Mouse (Mus musculus): ENCODE data around the gene Lrat. TPM values are rescaled to one million over a fixed set of nuclear protein-coding genes. Genes with fewer than 3 reads are reported as not detected.

Lrat gene
- polyA plus RNA-seq (2015; fragmentation: Nextera tagmentation; extraction: Ambion mirVana): 0.23 and 0.32 TPM in 2 replicates

DNA sequence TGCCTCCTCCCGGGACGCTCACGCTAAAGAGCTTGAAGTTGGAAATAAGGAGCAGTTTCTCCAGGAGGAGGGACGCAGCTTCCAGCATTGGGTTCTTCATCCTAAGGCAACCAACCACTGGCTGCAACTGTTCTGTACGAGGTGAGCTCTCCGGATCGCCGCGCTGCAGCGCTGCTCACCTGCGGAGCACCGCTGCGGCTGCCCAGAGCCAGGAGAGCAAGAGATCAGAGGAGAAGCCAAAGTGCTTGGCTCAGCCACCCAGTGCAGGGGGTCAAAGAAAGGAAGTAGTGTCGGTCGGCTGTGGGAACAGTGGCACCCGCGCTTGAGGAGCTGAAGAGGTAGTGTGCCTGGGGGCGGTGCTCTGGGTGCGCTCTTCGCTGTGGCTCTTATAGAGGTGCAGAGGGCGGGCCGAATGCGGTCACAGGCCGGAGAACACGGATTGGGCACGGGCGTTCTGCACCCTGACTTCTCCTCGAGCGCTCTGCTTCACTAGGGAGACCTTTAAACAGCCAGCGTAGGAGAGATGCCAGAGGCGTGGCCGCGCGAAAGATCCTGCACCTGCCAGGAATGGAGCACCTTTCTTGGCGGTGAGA lies at the start of gene Lrat:
TSS of gene Lrat (minus strand) at position 361 of the 593 bp plus-strand sequence.
- Histone ChIP-seq H3K9me3 (replicated peaks) (no peaks in the 10 kb centered on the region), H3K36me3 (no peaks in the 10 kb centered on the region), H3K4me3 (replicated peaks) (peak within 1 kb of the TSS; percentile 53), H3K27me3 (replicated peaks) (peaks cover 27% of the 10 kb centered on the region), H3K9ac (replicated peaks) (peak within 1 kb of the TSS; percentile 51), H3K4me2 (peak within 1 kb of the TSS; percentile 99), H3K27ac (replicated peaks) (no peak within 1 kb of the TSS), H3K4me1 (peaks cover 16% of the 10 kb centered on the region)
- peak; percentile 84 for ATAC-seq (ENCODE audit: low FRiP score)
- WGBS: under 1% methylated on average over 35 of the region's 35 CpGs

DNA sequence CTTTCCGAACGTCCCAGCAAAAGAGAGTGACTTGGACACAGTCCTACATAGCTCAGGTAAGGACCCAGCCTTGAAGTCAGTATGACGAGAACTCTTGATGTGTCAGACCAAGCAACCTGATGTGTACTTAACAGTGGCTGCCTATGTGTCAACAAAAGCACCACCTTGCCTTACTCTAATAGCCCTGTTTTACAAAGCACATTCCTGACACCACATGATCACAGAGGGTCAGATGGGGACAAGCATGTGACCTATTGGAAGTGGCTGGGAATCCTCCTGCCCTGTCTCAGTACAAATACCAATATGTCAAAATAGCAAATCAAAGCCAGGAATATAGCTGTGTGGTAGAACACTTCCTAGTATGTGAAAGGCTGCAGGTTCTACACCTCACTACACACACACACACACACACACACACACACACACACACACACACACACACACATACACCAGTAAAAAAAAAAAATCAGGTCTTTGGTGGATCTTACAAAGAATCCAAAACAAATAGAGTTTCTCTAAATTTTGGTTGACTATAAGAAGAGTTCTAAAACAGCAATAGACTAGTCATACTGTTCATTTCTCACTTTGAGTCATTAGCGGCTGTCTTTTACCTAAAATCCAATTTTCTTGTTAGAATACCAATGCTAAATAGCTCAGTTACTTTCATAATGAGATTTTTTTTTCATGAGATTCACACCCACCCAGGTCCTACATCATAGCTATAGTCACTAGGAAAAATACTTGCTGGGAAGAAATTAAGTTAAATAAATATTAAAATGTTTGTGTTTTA lies 48.6 kb upstream of the Lrat start:
- Histone ChIP-seq H3K36me3 (no peaks in the 10 kb centered on the region), H3K4me2 (no peak overlapping the region), H3K27ac (replicated peaks) (no peak overlapping the region), H3K4me3 (replicated peaks) (no peak overlapping the region), H3K9me3 (replicated peaks) (no peaks in the 10 kb centered on the region), H3K9ac (replicated peaks) (no peak overlapping the region), H3K27me3 (replicated peaks) (no peaks in the 10 kb centered on the region), H3K4me1 (no peaks in the 10 kb centered on the region)
- ATAC-seq (ENCODE audit: low FRiP score): no peak
- WGBS: 93% methylated on average over 4 of the region's 4 CpGs

DNA sequence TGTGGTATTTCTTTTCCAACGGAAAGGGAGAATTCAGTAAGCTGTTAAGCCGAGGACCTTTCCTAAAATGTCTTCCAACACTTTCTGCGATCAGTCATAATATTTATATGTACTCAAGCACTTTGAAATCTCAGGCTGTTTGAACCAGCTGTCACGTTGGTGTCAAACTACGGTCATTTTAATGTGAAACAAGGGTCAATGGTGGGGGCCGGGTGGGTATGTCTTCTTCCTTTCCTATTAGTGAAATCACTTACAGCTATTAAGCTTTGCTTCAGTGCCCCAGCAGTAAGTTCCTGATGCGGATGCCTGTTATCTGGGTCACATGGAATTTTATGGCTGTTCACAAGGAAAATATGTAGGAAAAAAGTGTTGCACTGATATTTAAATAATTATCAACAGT lies 46.9 kb upstream of the Lrat start:
- no peaks in the 10 kb centered on the region for H3K27me3 ChIP-seq (replicated peaks)
- no peaks in the 10 kb centered on the region for H3K9me3 ChIP-seq (replicated peaks)
- H3K4me1 ChIP-seq: no peaks in the 10 kb centered on the region
- no peak for ATAC-seq (ENCODE audit: low FRiP score)
- no peak overlapping the region for H3K4me2 ChIP-seq
- no peak overlapping the region for H3K9ac ChIP-seq (replicated peaks)
- H3K36me3 ChIP-seq: no peaks in the 10 kb centered on the region
- H3K4me3 ChIP-seq (replicated peaks): no peak overlapping the region
- H3K27ac ChIP-seq (replicated peaks): no peak overlapping the region
- 73% methylated on average over 7 of the region's 7 CpGs for WGBS

DNA sequence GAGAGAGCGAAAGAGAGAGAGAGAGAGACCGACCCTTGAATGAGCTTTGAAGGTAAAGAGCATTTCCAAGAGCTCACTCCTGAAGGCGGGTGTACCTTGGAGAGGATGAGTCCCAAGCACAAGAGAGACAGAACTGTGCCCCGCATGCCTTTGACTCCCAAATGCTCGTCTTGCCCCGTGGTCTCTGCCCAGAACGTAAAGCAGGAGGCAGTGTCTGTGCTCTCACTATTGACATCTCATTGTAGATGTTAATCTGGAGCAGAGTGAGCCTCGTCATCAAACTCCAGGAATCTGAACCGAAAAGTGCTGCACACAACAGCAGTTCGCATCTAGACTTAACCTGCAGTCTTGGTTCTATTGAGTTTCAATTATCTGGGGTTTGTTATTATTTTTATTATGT lies 46.4 kb upstream of the Lrat start:
- 83% methylated on average over 10 of the region's 10 CpGs for whole genome bisulfite sequencing
- H3K4me1 ChIP-seq: no peaks in the 10 kb centered on the region

DNA sequence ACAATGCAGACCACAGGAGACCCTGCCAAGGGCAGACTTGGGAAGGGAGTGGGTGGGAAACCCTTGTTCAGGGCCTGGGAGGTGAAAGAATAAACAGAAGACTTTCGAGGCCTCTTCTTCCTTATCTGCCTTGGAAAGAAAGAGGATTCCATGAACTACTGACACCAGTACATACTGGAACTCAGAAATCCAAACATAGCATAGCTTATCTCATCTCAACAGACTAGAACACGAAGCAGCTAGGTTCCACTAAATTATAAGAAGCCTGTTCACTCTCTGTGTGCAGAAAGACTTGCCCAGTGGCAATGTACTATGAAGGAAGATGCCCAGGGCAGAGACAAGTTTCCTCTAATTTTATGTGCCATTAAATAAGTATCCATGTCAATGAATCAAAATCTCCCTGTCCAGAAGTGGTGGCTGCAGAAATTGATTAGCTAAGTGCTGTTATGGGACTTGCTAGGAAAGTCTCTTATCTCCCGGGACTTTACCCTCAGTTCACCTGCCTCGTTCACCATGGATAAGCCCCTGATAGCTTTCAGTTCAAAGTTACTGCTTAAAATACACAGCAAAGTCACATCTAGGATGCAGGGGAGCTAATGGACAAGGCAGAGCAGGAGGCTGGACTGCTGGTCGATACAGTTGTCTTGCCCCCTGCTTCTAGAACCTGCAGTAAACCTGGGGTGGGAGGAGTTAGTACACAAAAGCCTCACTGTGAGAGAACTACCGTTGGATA lies 42.8 kb upstream of the Lrat start:
- H3K27ac ChIP-seq (replicated peaks): no peak overlapping the region
- 53% methylated on average over 6 of the region's 6 CpGs for WGBS
- no peaks in the 10 kb centered on the region for H3K36me3 ChIP-seq
- H3K4me1 ChIP-seq: no peaks in the 10 kb centered on the region
- H3K9ac ChIP-seq (replicated peaks): no peak overlapping the region
- no peak overlapping the region for H3K4me2 ChIP-seq
- ATAC-seq (ENCODE audit: low FRiP score): no peak
- no peaks in the 10 kb centered on the region for H3K27me3 ChIP-seq (replicated peaks)
- no peak overlapping the region for H3K4me3 ChIP-seq (replicated peaks)
- H3K9me3 ChIP-seq (replicated peaks): no peaks in the 10 kb centered on the region

More for the DNA sequence above, 46.4 kb upstream of the Lrat start:
- Histone ChIP-seq H3K4me3 (replicated peaks) (no peak overlapping the region), H3K27ac (replicated peaks) (no peak overlapping the region), H3K4me2 (no peak overlapping the region), H3K9me3 (replicated peaks) (no peaks in the 10 kb centered on the region), H3K27me3 (replicated peaks) (no peaks in the 10 kb centered on the region), H3K9ac (replicated peaks) (no peak overlapping the region), H3K36me3 (no peaks in the 10 kb centered on the region)
- no peak for ATAC-seq (ENCODE audit: low FRiP score)

DNA sequence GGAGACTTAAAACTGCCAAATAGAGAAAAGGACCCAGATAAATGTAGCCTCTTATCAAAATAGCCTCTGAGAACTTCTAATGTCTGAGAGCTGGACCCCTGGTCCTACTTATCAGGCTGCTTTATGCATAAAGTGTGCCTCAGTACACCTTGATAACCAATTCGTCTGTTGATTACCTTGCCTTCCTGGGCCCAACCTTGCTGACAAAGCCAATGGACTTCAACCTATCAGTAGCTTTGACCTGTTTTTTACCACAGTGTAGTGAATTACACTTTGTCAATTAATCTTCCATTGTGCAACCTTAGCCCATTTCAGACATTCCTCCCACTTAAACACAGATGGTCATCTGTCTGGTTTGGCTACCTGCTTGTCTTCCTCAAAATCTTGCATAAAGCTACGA lies 24.1 kb upstream of the Lrat start:
- no peak overlapping the region for H3K4me3 ChIP-seq (replicated peaks)
- ATAC-seq (ENCODE audit: low FRiP score): no peak
- WGBS: 91% methylated on average over 2 of the region's 2 CpGs

DNA sequence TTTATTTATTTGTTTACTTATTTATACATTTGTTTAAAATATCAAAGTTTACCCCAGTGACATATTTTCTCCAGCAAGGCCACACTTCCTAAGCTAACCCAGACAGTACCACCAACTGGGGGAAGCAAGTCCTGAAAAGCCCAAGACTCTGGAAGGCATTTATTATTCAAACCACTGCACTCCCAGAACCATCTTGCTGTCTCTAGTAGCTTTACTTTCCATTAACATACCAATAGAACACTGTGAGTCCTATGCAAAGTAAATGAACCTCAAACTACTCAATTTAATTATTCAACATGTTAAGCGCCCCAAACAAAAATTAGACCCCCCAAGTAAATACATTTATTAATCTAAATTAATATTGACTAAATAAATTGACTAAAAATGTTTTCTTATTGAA lies 11.9 kb upstream of the Lrat start:
- H3K9ac ChIP-seq (replicated peaks): no peak overlapping the region
- 34% methylated on average over 1 of the region's 1 CpGs for WGBS
- no peaks in the 10 kb centered on the region for H3K4me1 ChIP-seq
- H3K9me3 ChIP-seq (replicated peaks): no peaks in the 10 kb centered on the region
- no peaks in the 10 kb centered on the region for H3K27me3 ChIP-seq (replicated peaks)
- no peak overlapping the region for H3K27ac ChIP-seq (replicated peaks)
- H3K36me3 ChIP-seq: no peaks in the 10 kb centered on the region
- H3K4me3 ChIP-seq (replicated peaks): no peak overlapping the region
- ATAC-seq (ENCODE audit: low FRiP score): no peak
- no peak overlapping the region for H3K4me2 ChIP-seq

More for the DNA sequence above, 24.1 kb upstream of the Lrat start:
- Histone ChIP-seq H3K27me3 (replicated peaks) (no peaks in the 10 kb centered on the region), H3K9me3 (replicated peaks) (no peaks in the 10 kb centered on the region), H3K9ac (replicated peaks) (no peak overlapping the region), H3K4me2 (no peak overlapping the region), H3K27ac (replicated peaks) (no peak overlapping the region), H3K4me1 (no peaks in the 10 kb centered on the region), H3K36me3 (no peaks in the 10 kb centered on the region)

DNA sequence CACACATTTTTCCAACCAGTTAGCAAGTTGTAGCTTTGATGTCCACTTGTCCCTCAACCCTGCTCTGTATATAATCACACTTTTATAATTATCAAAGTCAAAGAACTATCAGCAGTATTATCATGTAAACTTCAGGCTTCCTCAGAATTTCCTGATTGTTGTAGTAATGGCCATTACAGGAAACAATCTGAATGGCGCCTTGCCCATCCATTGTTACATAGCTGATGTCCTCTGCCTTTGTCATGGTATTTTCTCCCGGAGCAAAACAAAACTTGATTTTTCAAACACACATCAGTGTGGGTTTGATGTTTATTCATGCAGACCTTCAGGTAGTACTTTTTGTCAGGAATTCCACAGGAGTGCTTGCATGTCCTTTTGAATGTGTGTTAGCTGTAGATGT lies 4.9 kb upstream of the Lrat start:
- Histone ChIP-seq H3K27me3 (replicated peaks) (peaks cover 15% of the 10 kb centered on the region), H3K27ac (replicated peaks) (no peak overlapping the region), H3K9ac (replicated peaks) (no peak overlapping the region), H3K9me3 (replicated peaks) (no peaks in the 10 kb centered on the region), H3K4me3 (replicated peaks) (no peak overlapping the region), H3K36me3 (no peaks in the 10 kb centered on the region), H3K4me2 (no peak overlapping the region), H3K4me1 (peaks cover 9% of the 10 kb centered on the region)
- ATAC-seq (ENCODE audit: low FRiP score): no peak
- 84% methylated on average over 2 of the region's 2 CpGs for WGBS

DNA sequence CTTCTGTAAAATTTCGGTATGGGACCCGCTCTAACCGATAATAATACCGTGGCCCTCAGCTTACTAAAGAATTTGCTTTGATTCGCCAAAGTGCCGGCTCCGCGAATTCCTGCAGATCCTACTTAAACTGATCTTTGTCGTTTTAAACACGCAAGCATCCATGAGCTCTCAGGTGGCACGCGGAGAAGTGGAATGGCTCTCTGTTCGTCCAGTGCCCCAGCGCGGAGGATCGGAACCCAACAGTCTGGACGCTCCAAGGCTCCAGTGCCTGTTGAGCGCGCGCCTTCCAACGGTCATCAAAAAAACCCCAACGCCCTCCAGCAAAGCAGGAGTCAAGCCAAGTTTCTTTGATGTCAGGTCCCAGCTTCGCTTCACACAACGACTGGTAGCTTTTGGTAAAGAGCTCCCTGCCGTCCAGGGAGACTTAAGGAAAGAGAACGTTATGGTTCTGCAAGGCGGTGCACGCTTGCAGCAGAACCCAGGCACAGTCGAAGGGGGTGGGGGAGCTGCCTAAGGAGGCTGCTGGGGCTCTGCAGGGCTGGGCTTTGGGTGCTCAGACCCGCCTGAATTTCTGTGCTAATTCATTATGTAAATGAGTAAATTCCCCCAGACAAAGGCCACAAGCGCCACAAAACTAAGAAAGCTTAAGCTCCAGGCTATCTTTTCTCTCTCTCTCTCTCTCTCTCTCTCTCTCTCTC lies 587 bp upstream of the Lrat start:
- no peak; the same call in 1 of the 2 replicates for ATAC-seq (ENCODE audit: low FRiP score)
- Histone ChIP-seq H3K9ac (replicated peaks) (peak overlapping the region; percentile 51), H3K27me3 (replicated peaks) (peaks cover 27% of the 10 kb centered on the region), H3K4me3 (replicated peaks) (peak overlapping the region; percentile 53), H3K9me3 (replicated peaks) (no peaks in the 10 kb centered on the region), H3K27ac (replicated peaks) (no peak overlapping the region), H3K36me3 (no peaks in the 10 kb centered on the region), H3K4me1 (peaks cover 16% of the 10 kb centered on the region), H3K4me2 (peak overlapping the region; percentile 99)
- under 1% methylated on average over 31 of the region's 31 CpGs for WGBS

DNA sequence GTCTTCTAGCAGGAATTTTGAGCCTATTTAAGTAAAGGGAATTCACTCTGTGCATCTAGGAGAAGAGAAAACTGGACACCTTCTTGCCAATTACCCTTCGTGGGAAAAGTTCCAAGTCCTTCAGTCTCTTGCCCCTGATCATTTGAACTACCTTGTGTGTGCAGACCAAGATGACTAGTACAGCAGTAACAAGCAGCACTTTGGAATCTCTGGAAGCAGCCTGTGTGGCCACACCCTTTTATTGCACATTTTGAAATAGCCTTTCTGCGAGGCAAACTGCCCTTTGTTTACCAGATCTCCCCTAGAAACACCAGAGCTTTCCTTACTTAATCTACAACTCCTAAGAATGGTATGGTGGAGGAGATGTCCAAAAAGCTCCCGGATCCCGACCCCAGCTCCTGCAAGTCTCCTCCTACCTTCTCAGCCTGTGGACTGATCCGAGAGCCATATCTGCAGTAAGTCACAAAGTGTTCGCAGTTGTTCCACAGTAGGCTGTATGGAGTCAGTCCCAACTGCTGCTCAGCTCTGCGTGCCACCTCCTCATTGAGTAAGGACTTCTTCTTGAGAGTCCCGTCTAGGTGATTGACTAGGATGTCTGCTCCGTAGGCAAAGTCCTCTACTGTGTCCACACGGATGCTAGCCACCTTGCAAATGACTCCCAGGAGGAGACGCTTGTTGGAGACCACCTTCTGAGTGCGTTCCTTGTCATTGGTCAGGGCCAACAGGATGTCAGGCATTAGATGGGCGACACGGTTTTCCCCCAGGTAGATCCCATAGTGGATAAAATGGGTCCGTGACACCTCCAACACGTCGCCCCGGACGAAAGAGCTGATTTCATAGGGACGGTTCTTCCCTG lies 788 bp downstream of the Lrat start:
- Histone ChIP-seq H3K4me3 (replicated peaks) (peak overlapping the region; percentile 53), H3K9ac (replicated peaks) (no peak overlapping the region), H3K4me2 (peak overlapping the region; percentile 99), H3K4me1 (peaks cover 16% of the 10 kb centered on the region), H3K36me3 (no peaks in the 10 kb centered on the region), H3K27ac (replicated peaks) (no peak overlapping the region), H3K9me3 (replicated peaks) (no peaks in the 10 kb centered on the region), H3K27me3 (replicated peaks) (peaks cover 27% of the 10 kb centered on the region)
- WGBS: 22% methylated on average over 20 of the region's 20 CpGs
- ATAC-seq (ENCODE audit: low FRiP score): 0 out of 2 replicates have a peak, but pooled peaks have one; percentile 8

DNA sequence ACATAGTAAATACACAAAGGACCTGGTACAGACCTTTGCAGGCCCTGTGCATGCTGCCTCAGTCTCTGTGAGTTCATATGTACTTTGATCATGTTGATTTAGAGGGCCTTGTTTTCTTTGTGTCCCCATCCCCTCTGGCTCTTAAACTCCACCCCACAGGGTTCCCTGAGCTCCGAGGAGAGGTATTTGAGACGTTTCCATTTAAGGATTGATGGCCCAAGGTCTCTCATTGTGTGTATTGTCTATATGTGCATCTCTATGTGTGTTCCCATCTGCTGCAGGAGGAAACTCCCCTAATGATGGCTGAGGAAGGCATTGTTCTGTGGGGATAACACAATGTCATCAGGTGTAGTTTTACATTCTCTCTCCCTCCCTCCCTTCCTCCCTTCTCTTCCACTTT lies 14.9 kb downstream of the Lrat start:
- no peaks in the 10 kb centered on the region for H3K27me3 ChIP-seq (replicated peaks)
- H3K4me1 ChIP-seq: no peaks in the 10 kb centered on the region
- H3K9ac ChIP-seq (replicated peaks): no peak overlapping the region
- H3K36me3 ChIP-seq: no peaks in the 10 kb centered on the region
- 3% methylated on average over 2 of the region's 2 CpGs for WGBS
- H3K4me2 ChIP-seq: no peak overlapping the region
- no peak overlapping the region for H3K27ac ChIP-seq (replicated peaks)
- no peaks in the 10 kb centered on the region for H3K9me3 ChIP-seq (replicated peaks)
- ATAC-seq (ENCODE audit: low FRiP score): no peak
- no peak overlapping the region for H3K4me3 ChIP-seq (replicated peaks)
